Mouse (Mus musculus) neural tube, postnatal 0 days (tissue): ENCODE measurements around the gene Hist1h2bh. TPM values are rescaled to one million over a fixed set of nuclear protein-coding genes. Genes with fewer than 3 reads are reported as not detected.

Source experiments
- polyA plus RNA-seq: library from polyadenylated mRNA; unstranded; fragments of >200 nt; fragmentation: Nextera tagmentation; extraction: Ambion mirVana; gene quantifications from 2 replicates; pipeline ENCODE4 v1.2.1, GENCODE M21; 2015

Gene Hist1h2bh
- 0.09 and 0.36 TPM in 2 replicates for polyA plus RNA-seq

GRCm38 (mm10) chr13:23542999-23543607, at the start of gene Hist1h2bh:
TSS of gene Hist1h2bh (minus strand) at chr13:23543392.

DNA sequence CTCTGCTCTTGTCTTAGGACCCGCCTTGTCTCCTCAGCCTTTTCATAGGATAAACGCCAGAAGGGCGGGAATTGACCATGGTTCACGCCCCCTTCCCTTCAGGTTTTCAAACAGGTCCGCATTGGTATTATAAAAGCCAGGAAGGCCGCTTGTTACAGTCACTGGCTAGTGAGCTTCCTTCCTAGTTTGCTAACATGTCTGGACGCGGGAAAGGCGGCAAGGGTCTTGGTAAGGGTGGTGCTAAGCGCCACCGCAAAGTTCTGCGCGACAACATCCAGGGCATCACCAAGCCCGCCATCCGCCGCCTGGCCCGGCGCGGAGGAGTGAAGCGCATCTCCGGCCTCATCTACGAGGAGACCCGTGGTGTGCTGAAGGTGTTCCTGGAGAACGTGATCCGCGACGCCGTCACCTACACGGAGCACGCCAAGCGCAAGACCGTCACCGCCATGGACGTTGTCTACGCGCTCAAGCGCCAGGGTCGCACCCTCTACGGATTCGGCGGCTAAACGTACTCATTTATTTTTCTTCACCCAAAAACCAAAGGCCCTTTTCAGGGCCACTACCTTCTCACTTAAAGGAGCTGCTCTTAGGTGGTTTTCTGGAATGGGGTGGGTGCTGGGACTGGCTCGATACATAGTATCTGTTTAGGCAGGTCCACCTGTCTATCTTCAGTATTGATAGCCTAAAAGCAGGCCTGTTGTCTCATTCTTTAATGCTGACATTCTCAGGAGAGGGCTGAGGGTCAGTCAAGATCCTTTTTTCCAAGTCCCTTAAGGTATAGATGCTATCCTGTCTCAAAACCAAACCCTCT, 38.4 kb upstream of the Hist1h2bh start, which contains the start of gene Hist1h4d:
Gene Hist1h4d, plus strand, starts transcription at position 191 of the 811 bp plus-strand sequence.

DNA sequence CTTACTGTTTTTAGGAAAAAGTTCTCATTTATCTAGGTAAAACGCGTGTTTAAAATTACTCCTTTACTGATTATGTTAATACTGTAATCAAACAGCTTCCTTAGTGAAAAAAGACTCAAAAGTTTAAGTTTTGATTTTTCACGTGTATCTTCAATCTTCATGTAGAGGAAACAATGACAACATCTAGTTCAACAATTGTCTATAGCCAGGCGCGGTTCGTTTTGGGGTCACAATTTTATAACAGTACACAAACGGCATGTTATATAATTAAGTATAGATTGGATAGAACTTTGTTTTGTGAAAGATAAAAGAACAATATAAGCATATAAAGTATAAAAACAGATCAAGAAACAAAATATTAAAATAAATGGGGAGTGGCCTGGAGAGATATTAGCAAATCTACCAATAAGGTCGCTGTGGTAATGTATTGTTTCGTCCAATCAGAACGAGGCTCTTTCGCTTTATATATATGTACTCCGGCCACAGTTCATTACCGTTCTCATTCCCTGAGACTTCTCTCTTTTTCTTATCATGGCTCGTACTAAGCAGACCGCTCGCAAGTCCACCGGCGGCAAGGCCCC, 32.2 kb upstream of the Hist1h2bh start, which contains the start of gene Hist1h3d:
Gene Hist1h3d, plus strand, starts transcription at position 493 of the 581 bp plus-strand sequence.

DNA sequence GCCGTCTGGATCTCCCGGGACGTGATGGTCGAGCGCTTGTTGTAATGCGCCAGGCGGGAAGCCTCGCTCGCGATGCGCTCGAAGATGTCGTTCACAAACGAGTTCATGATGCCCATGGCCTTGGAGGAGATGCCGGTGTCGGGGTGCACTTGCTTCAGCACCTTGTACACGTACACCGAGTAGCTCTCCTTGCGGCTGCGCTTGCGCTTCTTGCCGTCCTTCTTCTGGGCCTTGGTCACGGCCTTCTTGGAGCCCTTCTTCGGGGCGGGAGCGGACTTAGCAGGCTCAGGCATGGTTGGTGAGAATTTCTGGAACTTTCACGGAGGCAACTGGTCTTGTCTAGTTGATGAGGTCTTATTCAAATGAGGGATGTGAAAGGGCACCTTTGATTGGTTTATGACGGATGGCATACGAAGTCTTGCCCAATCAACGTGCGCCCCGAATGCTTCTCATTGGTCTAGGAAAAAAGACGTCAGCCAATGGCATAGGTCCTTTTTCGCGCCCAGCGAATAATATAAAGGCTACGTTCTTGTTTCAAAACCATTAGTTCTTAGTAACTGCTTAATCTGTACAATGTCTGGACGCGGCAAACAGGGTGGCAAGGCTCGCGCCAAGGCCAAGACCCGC, 30.8 kb upstream of the Hist1h2bh start, which contains the start of the genes Hist1h2bf and Hist1h2ad:
Gene Hist1h2bf, minus strand, starts transcription at position 299 of the 627 bp plus-strand sequence.
Gene Hist1h2ad, plus strand, starts transcription at position 484 of the 627 bp plus-strand sequence.

GRCm38 (mm10) chr13:23571022-23571503, 27.9 kb upstream of the Hist1h2bh start, which contains the start of the genes Hist1h2ae and Hist1h2bg:
TSS of gene Hist1h2ae (minus strand) at chr13:23571220.
TSS of gene Hist1h2bg (plus strand) at chr13:23571396.

GRCm38 (mm10) chr13:23561883-23562659, 18.9 kb upstream of the Hist1h2bh start, which contains the start of gene Hist1h3e:
TSS of gene Hist1h3e (minus strand) at chr13:23562369.

DNA sequence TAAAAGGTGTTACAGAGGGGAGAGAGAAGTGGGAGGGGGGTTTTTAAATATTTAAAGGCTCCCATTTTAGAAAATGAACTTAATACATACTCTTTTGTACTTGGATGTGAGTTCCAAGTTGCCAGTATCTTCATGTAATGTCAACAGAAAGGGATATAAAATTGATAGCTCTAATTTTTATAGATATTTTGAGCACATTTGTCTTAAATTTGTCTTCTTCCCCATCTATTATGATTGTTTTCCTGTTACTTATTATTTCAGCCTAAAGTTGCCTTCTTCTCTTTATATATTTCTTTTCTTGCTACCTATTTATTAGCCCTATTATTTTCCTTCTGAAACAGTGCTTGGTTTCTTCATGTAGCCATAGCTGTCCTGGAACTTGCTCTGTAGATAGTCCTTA, 9.8 kb upstream of the Hist1h2bh start, which contains the start of gene Hist1h1d:
Gene Hist1h1d, plus strand, starts transcription at position 301 of the 400 bp plus-strand sequence.

GRCm38 (mm10) chr13:23551146-23551834, 8.1 kb upstream of the Hist1h2bh start, which contains the start of gene Hist1h4f:
TSS of gene Hist1h4f (minus strand) at chr13:23551648.

GRCm38 (mm10) chr13:23543965-23544786, 984 bp upstream of the Hist1h2bh start, which contains the start of gene Hist1h3f:
TSS of gene Hist1h3f (plus strand) at chr13:23544052.

DNA sequence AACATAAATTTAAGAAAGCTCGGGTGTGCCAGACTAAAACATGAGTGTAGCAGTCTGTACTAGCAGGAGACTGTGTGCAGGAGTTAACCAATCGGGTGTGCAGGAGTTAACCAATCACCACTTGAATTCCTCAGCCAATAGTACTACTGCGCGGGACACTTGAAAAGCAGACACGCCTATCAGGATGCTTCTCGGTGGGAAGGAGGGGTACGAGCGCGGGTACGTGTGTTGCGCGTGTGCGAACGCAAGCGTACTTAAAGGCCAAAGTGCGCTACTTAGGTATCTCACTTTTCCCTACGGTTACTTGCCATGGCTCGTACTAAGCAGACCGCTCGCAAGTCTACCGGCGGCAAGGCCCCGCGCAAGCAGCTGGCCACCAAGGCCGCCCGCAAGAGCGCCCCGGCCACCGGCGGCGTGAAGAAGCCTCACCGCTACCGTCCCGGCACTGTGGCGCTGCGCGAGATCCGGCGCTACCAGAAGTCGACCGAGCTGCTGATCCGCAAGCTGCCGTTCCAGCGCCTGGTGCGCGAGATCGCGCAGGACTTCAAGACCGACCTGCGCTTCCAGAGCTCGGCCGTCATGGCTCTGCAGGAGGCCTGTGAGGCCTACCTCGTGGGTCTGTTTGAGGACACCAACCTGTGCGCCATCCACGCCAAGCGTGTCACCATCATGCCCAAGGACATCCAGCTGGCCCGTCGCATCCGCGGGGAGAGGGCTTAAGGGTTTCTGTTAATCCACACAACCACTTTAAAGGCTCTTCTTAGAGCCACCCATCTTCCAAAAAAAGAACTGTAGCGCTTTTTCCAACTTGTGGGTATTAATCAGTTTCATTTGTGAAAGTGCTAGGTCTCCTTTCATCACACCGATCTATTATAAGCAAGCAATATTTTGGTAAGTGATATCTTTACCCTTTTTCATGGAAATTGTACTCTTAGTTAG, 7.8 kb downstream of the Hist1h2bh start, which contains the start of gene Hist1h3g:
Gene Hist1h3g, plus strand, starts transcription at position 286 of the 939 bp plus-strand sequence.

GRCm38 (mm10) chr13:23533560-23534367, 9.4 kb downstream of the Hist1h2bh start, which contains the start of gene Hist1h2af:
TSS of gene Hist1h2af (plus strand) at chr13:23533906.

GRCm38 (mm10) chr13:23530901-23531875, 12.0 kb downstream of the Hist1h2bh start, which contains the start of gene Hist1h4h:
TSS of gene Hist1h4h (plus strand) at chr13:23531050.

